Mouse (Mus musculus) myocyte (in vitro differentiated cells): Measurements from ENCODE around the gene Mdm2.

Source experiments
- CEBPB ChIP-seq: IDR thresholded peaks from 2 replicates; pipeline ENCODE4 v1.6.1; 2011; ENCODE audit warnings: mild to moderate bottlenecking, moderate library complexity; ENCODE audit not compliant: poor library complexity, insufficient read depth, severe bottlenecking
- E2F4 ChIP-seq: IDR thresholded peaks from one replicate; pipeline ENCODE4 v1.6.1; 2011; ENCODE audit warnings: mild to moderate bottlenecking, control low read depth, moderate library complexity; ENCODE audit not compliant: insufficient read depth
- POLR2A ChIP-seq: IDR thresholded peaks from one replicate; pipeline ENCODE4 v1.6.1; 2011; ENCODE audit warnings: low read depth, mild to moderate bottlenecking, control low read depth, moderate library complexity; ENCODE audit not compliant: insufficient read length
- POLR2AphosphoS2 ChIP-seq: IDR thresholded peaks from one replicate; pipeline ENCODE4 v1.6.1; 2011; ENCODE audit warnings: low read depth, control low read depth; ENCODE audit not compliant: insufficient read length
- REST ChIP-seq: IDR thresholded peaks from one replicate; pipeline ENCODE4 v1.6.1; 2011; ENCODE audit warnings: mild to moderate bottlenecking, control low read depth, moderate library complexity; ENCODE audit not compliant: insufficient read depth, insufficient read length
- TCF12 ChIP-seq: IDR thresholded peaks from one replicate; pipeline ENCODE4 v1.6.1; 2011; ENCODE audit warnings: mild to moderate bottlenecking, control low read depth; ENCODE audit not compliant: poor library complexity, insufficient read depth, severe bottlenecking
- TCF3 ChIP-seq: IDR thresholded peaks from one replicate; pipeline ENCODE4 v1.6.1; 2011; ENCODE audit warnings: low read depth, control low read depth; ENCODE audit not compliant: insufficient read length
- USF1 ChIP-seq: IDR thresholded peaks from one replicate; pipeline ENCODE4 v1.6.1; 2011; ENCODE audit warnings: low read depth, mild to moderate bottlenecking, control low read depth, moderate library complexity

- TF ChIP-seq POLR2A (no peak), E2F4 (no peak), POLR2AphosphoS2 (no peak), REST (no peak), TCF12 (no peak), CEBPB (no peak), USF1 (no peak), TCF3 (no peak)
These were observed 42.5 kb upstream of the Mdm2 start for GRCm38 (mm10) chr10:117752851-117753647.
